Mouse (Mus musculus) cerebellum, adult 2 months (tissue): ENCODE data around the gene Coil.

ENCODE experiments used
- CTCF ChIP-seq: fragments of 200-500 bp; IDR thresholded peaks from 2 replicates; pipeline ENCODE4 v1.5.1; 2011; ENCODE audit warnings: low read depth, mild to moderate bottlenecking, control low read depth, low read length, moderate library complexity, borderline replicate concordance; ENCODE audit not compliant: insufficient read depth
- POLR2A ChIP-seq: fragments of 200-500 bp; IDR thresholded peaks from 2 replicates; pipeline ENCODE4 v1.6.1; 2011; ENCODE audit warnings: low read length, control low read depth, borderline replicate concordance; ENCODE audit not compliant: insufficient read depth

- TF ChIP-seq CTCF (no peak), POLR2A (no peak)
These were observed 7.1 kb downstream of the Coil start for GRCm38 (mm10) chr11:88977188-88977587.
